Mouse (Mus musculus) midbrain, embryonic 16.5 days (tissue): ENCODE measurements around the gene Gm10800. TPM values are rescaled to one million over a fixed set of nuclear protein-coding genes. Genes with fewer than 3 reads are reported as not detected.
"Not testable (repeated sequence)": the region's sequence is repeated elsewhere in the genome, so short reads cannot be mapped to it uniquely, and the experiment has no call there.

ENCODE experiments used
- ATAC-seq: fragments of 200-750 bp; cut with Nextera tagmentation; 2 replicates; pipeline ENCODE4 v1.8.0; 2017; ENCODE audit warnings: moderate TSS enrichment
- H3K27ac ChIP-seq: fragments of 300-500 bp; sonication (generic); 2 replicates; pipeline ENCODE4 v1.5.1; 2014; ENCODE audit warnings: mild to moderate bottlenecking, low read length, mixed read lengths
- H3K27me3 ChIP-seq: fragments of 300-500 bp; sonication (generic); 2 replicates; pipeline ENCODE4 v1.6.1; 2014; ENCODE audit warnings: low read depth, low read length, mixed read lengths; ENCODE audit not compliant: control insufficient read depth, insufficient read depth
- H3K36me3 ChIP-seq: fragments of 300-500 bp; sonication (generic); 2 replicates; pipeline ENCODE4 v1.6.1; 2014; ENCODE audit warnings: mild to moderate bottlenecking, low read length, moderate library complexity, mixed read lengths; ENCODE audit not compliant: control insufficient read depth, insufficient read depth
- H3K4me1 ChIP-seq: fragments of 300-500 bp; sonication (generic); 2 replicates; pipeline ENCODE4 v1.6.1; 2014; ENCODE audit warnings: mild to moderate bottlenecking, low read length, mixed read lengths; ENCODE audit not compliant: control insufficient read depth, insufficient read depth
- H3K4me2 ChIP-seq: fragments of 300-500 bp; sonication (generic); 2 replicates; pipeline ENCODE4 v1.6.1; 2014; ENCODE audit warnings: mild to moderate bottlenecking, low read length, mixed read lengths
- H3K4me3 ChIP-seq: fragments of 300-500 bp; sonication (generic); 2 replicates; pipeline ENCODE4 v1.5.1; 2014; ENCODE audit warnings: low read depth, mild to moderate bottlenecking, low read length, moderate library complexity, mixed read lengths
- H3K9ac ChIP-seq: fragments of 300-500 bp; sonication (generic); 2 replicates; pipeline ENCODE4 v1.6.1; 2014; ENCODE audit warnings: low read depth, low read length, mixed read lengths
- H3K9me3 ChIP-seq: fragments of 300-500 bp; sonication (generic); replicated peaks from 2 replicates; pipeline ENCODE4 v1.6.1; 2014; ENCODE audit warnings: mild to moderate bottlenecking, low read length, mixed read lengths; ENCODE audit not compliant: control insufficient read depth, poor library complexity, severe bottlenecking
- WGBS: fragments of 180-500 bp; shearing (Covaris S2); extraction: QIAGEN DNeasy Blood & Tissue Kit; methylation state at CpG from one replicate; pipeline ENCODE4 v1.1.7; 2014; 5-methylcytosine and 5-hydroxymethylcytosine counted together
- polyA plus RNA-seq: library from polyadenylated mRNA; unstranded; fragments of >200 nt; fragmentation: Nextera tagmentation; extraction: Ambion mirVana; gene quantifications from 2 replicates; pipeline ENCODE4 v1.2.1, GENCODE M21; 2015

Gene Gm10800
- polyA plus RNA-seq = 1.6 and 2.5 TPM in 2 replicates

DNA sequence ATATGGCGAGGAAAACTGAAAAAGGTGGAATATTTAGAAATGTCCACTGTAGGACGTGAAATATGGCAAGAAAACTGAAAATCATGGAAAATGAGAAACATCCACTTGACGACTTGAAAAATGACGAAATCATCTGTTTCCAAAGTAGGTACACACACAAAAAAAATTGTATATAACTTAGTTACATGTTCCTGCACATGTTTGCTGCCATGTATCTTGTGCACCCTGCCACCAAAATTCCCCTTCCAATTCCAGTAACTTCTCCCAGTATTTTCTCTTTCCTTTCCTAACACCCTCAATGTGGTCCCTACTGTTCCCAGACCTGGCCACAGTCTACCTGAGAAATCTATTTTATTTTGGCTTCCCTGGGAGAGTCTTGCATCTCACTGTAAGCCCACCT, at the start of gene Gm10800:
Gm10800 (minus strand) TSS at position 101 of the 400 bp plus-strand sequence.
- H3K4me2 ChIP-seq, H3K4me1 ChIP-seq, ATAC-seq, H3K4me3 ChIP-seq, H3K27me3 ChIP-seq, H3K9me3 ChIP-seq, H3K27ac ChIP-seq, H3K36me3 ChIP-seq, H3K9ac ChIP-seq: not testable (repeated sequence)
- WGBS = 88% methylated on average over 4 of the region's 4 CpGs

DNA sequence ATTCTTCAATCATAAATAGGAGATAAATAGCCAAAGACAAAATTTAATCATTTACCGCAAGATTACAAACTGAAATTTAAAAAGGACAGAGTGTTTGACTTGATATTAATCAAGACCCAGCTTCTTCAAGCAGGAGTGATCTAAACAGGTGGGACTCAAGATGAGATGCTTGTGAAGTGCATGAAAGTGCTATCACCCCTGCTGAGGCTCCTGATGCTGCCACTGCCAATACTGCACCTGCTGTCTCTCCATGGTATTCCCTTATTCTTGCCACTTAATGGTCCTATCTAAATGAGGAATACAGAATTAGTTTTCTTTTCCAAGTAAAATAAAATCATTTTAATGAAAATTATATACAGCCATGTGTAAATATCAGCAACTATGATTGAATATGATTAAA, 30.4 kb upstream of the Gm10800 start:
- no peak overlapping the region for H3K4me2 ChIP-seq
- no peak for ATAC-seq
- H3K4me3 ChIP-seq = no peak overlapping the region
- no peaks in the 10 kb centered on the region for H3K27me3 ChIP-seq
- H3K27ac ChIP-seq = no peak overlapping the region
- 98% methylated on average over 1 of the region's 1 CpGs for WGBS
- no peaks in the 10 kb centered on the region for H3K36me3 ChIP-seq
- H3K9ac ChIP-seq = no peak overlapping the region
- no peaks in the 10 kb centered on the region for H3K4me1 ChIP-seq
- no peaks in the 10 kb centered on the region for H3K9me3 ChIP-seq

DNA sequence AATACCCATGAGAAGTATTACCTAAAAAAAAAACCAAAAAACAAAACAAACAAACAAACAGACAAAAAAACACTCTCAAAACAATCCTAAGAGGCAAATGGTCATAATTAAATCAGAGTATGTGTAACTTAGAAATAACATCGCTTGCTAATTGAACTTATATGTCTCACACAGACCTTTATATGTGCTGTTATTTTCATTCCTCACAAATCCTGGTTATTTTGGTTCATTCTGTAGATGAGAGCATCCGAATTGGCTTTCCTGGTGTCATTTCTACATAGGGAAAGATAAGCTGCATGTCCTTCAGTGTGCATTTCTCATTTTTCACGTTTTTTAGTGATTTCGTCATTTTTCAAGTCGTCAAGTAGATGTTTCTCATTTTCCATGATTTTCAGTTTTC, 5.2 kb downstream of the Gm10800 start, which contains the start of gene Gm10801:
Gm10801 (plus strand) TSS at position 301 of the 400 bp plus-strand sequence.
- WGBS = 77% methylated on average over 4 of the region's 5 CpGs
- H3K4me3 ChIP-seq, H3K4me2 ChIP-seq, H3K27me3 ChIP-seq, H3K4me1 ChIP-seq, ATAC-seq, H3K9me3 ChIP-seq, H3K27ac ChIP-seq, H3K36me3 ChIP-seq, H3K9ac ChIP-seq: not testable (repeated sequence)

Other genes with a start within 250 kb of the Gm10800 start
- not detected in 2 replicates for gene Gm10801, start 5.1 kb downstream of the Gm10800 start, polyA plus RNA-seq